Comparison of ENCODE assay signal across 31 mouse cellular contexts in the genomic region with DNA sequence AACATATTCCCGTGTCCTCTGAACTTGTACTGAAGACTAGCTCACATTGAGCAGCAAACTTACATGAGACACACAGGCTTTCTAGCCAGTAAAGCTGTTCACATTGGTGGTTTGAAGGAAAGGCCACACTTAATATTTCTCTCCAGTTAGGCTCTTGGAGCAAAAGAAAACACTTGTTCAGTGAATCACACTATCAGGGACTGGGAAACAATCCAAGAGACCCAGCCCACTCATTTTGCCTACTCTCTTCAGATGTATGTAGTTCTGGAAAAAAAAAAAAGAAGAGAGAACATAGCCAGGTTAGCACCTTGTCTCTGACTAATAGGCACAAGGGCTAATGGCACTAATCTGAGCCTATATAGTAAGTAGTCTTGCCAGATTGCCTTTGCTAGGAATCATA.
DNase-seq lines count a peak whose midpoint lies in the region; ATAC-seq and TF ChIP-seq lines count a peak whose summit lies in the region.
"Had no signal": no experiment of that assay in that cellular context is flagged by ENCODE, and none has a peak within 500 bp of the region (broad histone marks: within the 10 kb centered on the region; RNA-seq: fewer than 3 reads in every experiment).

No protein-coding gene starts in this region.

- H3K4me1 ChIP-seq in lung, postnatal 0 days (ENCODE audit: insufficient read depth, low read depth, low read length) = no peaks in the 10 kb centered on the region; the same call in 1 of the 2 replicates
- H3K4me1 ChIP-seq in heart, embryonic 11.5 days (ENCODE audit: control insufficient read depth, insufficient read depth, low read length) = no peaks in the 10 kb centered on the region
- H3K4me1 ChIP-seq: embryonic facial prominence, embryonic 10.5 days; embryonic facial prominence, embryonic 15.5 days; forebrain, embryonic 12.5 days; heart, embryonic 10.5 days; hindbrain, embryonic 12.5 days; intestine, embryonic 15.5 days; liver, embryonic 12.5 days; megakaryocyte, embryonic 14.5 days; midbrain, embryonic 12.5 days; neural tube, embryonic 13.5 days had no signal

- no peak overlapping the region for H3K27ac ChIP-seq in left cerebral cortex, adult 2 months
- H3K27ac ChIP-seq in lung, postnatal 0 days (ENCODE audit: low read length) = no peak overlapping the region
- H3K27ac ChIP-seq in heart, embryonic 11.5 days (ENCODE audit: low read depth, low read length) = no peak overlapping the region
- H3K27ac ChIP-seq: embryonic facial prominence, embryonic 10.5 days; embryonic facial prominence, embryonic 15.5 days; forebrain, embryonic 12.5 days; heart, embryonic 10.5 days; hindbrain, embryonic 12.5 days; hindbrain, postnatal 0 days; intestine, embryonic 15.5 days; kidney, postnatal 0 days; liver, embryonic 12.5 days; midbrain, embryonic 12.5 days; neural tube, embryonic 13.5 days had no signal

- peak; percentile 47; the same call in 1 of the 2 replicates for ATAC-seq in lung, postnatal 0 days
- ATAC-seq in heart, embryonic 11.5 days (replicated peaks; ENCODE audit: insufficient number of reproducible peaks, low FRiP score, low TSS enrichment) = no peak
- ATAC-seq: forebrain, postnatal 0 days; hindbrain, postnatal 0 days; intestine, embryonic 15.5 days; liver, embryonic 12.5 days; liver, postnatal 0 days had no signal

- H3K27me3 ChIP-seq in lung, postnatal 0 days (replicated peaks; ENCODE audit: insufficient read depth, low read length) = no peaks in the 10 kb centered on the region
- no peaks in the 10 kb centered on the region for H3K27me3 ChIP-seq in heart, embryonic 11.5 days (ENCODE audit: control insufficient read depth, insufficient read depth, low read length)
- H3K27me3 ChIP-seq: embryonic facial prominence, embryonic 15.5 days; forebrain, embryonic 12.5 days; hindbrain, embryonic 12.5 days; intestine, embryonic 15.5 days; liver, embryonic 12.5 days; megakaryocyte, embryonic 14.5 days; midbrain, embryonic 12.5 days; neural tube, embryonic 13.5 days had no signal

- intact Hi-C loops in left cerebral cortex, adult 2 months (cut with DNase I) = no loop called here

- no peaks in the 10 kb centered on the region for H3K36me3 ChIP-seq in lung, postnatal 0 days (ENCODE audit: insufficient read depth, low read length)
- no peaks in the 10 kb centered on the region for H3K36me3 ChIP-seq in heart, embryonic 11.5 days (ENCODE audit: control insufficient read depth, insufficient read depth, low read length)
- H3K36me3 ChIP-seq: embryonic facial prominence, embryonic 10.5 days; embryonic facial prominence, embryonic 15.5 days; forebrain, embryonic 12.5 days; heart, embryonic 10.5 days; hindbrain, embryonic 12.5 days; intestine, embryonic 15.5 days; liver, embryonic 12.5 days; midbrain, embryonic 12.5 days; neural tube, embryonic 13.5 days had no signal

- no peak overlapping the region for H3K9ac ChIP-seq in lung, postnatal 0 days (replicated peaks; ENCODE audit: low read depth)
- no peak overlapping the region for H3K9ac ChIP-seq in heart, embryonic 11.5 days (ENCODE audit: low read depth, low read length)
- H3K9ac ChIP-seq: embryonic facial prominence, embryonic 15.5 days; forebrain, embryonic 12.5 days; forebrain, postnatal 0 days; hindbrain, embryonic 12.5 days; intestine, embryonic 15.5 days; liver, embryonic 12.5 days; liver, postnatal 0 days; midbrain, embryonic 12.5 days; neural tube, embryonic 13.5 days had no signal

- H3K4me2 ChIP-seq in lung, postnatal 0 days (replicated peaks; ENCODE audit: low read depth, low read length) = no peak overlapping the region
- no peak overlapping the region for H3K4me2 ChIP-seq in heart, embryonic 11.5 days
- H3K4me2 ChIP-seq: embryonic facial prominence, embryonic 15.5 days; forebrain, embryonic 12.5 days; hindbrain, embryonic 12.5 days; intestine, embryonic 15.5 days; liver, embryonic 12.5 days; midbrain, embryonic 12.5 days; neural tube, embryonic 13.5 days had no signal

- no peak for TF ChIP-seq CTCF in left cerebral cortex, adult 2 months (IDR thresholded peaks at IDR 0.05)
- no peak for TF ChIP-seq CTCF in lung, postnatal 0 days (IDR thresholded peaks at IDR 0.05)

- DNase-seq in left cerebral cortex, adult 18-20 months (ENCODE audit: low spot score in 2 of 2) = peak; percentile 6 to 12
- no peak for DNase-seq in left cerebral cortex, adult 2 months (ENCODE audit: extremely low spot score in 1 of 2, low spot score in 2 of 2)
- DNase-seq in lung, postnatal 0 days (ENCODE audit: low spot score) = peak; percentile 62
- DNase-seq in lung, adult 18-20 months = no peak
- peak; percentile 12 for DNase-seq in NIH3T3 (ENCODE audit: low read depth)
- DNase-seq in telencephalon, adult 2 months (ENCODE audit: low read depth, low spot score) = peak; percentile 33
- DNase-seq: adrenal gland, adult 8-10 months; B cell, adult 2 months; cerebellum, adult 8-10 months; cerebellum, postnatal 25 days; forebrain, postnatal 0 days; gastrocnemius, postnatal 14 days; heart, postnatal 36 days; kidney, adult 8-10 months; left cerebral cortex, postnatal 4 days; liver, postnatal 0 days; lung, postnatal 4 days; thymus, postnatal 4 days had no signal

- WGBS in lung, postnatal 0 days = 29% methylated on average over 1 of the region's 1 CpGs
- 69% methylated on average over 1 of the region's 1 CpGs for WGBS in heart, embryonic 11.5 days (ENCODE audit: insufficient replicate concordance)

- H3K9me3 ChIP-seq in lung, postnatal 0 days (ENCODE audit: low read length) = no peaks in the 10 kb centered on the region
- H3K9me3 ChIP-seq in heart, embryonic 11.5 days (replicated peaks; ENCODE audit: control insufficient read depth, low read length) = no peaks in the 10 kb centered on the region
- H3K9me3 ChIP-seq: embryonic facial prominence, embryonic 10.5 days; embryonic facial prominence, embryonic 15.5 days; forebrain, embryonic 12.5 days; heart, embryonic 10.5 days; hindbrain, embryonic 12.5 days; intestine, embryonic 15.5 days; liver, embryonic 12.5 days; midbrain, embryonic 12.5 days; neural tube, embryonic 13.5 days had no signal

- no peak overlapping the region for H3K4me3 ChIP-seq in left cerebral cortex, adult 2 months
- H3K4me3 ChIP-seq in lung, postnatal 0 days (ENCODE audit: low read depth, low read length) = no peak overlapping the region
- H3K4me3 ChIP-seq in heart, embryonic 11.5 days (ENCODE audit: low read depth, low read length) = no peak overlapping the region
- H3K4me3 ChIP-seq: embryonic facial prominence, embryonic 10.5 days; embryonic facial prominence, embryonic 15.5 days; forebrain, embryonic 12.5 days; heart, embryonic 10.5 days; hindbrain, embryonic 12.5 days; intestine, embryonic 15.5 days; liver, embryonic 12.5 days; megakaryocyte, embryonic 14.5 days; midbrain, embryonic 12.5 days; neural tube, embryonic 13.5 days had no signal

- 0 out of 2 replicates have a peak, but pooled peaks have one; percentile 33 for TF ChIP-seq EP300 in lung, postnatal 0 days (IDR thresholded peaks at IDR 0.05)

Comparison
In these comparisons a context has a peak if more than half of its experiments do, and no peak if none do; other contexts are left out.
1. DNase-seq: peak in left cerebral cortex, adult 18-20 months (2 of 2), lung, postnatal 0 days (single experiment), NIH3T3 (single experiment) and telencephalon, adult 2 months (single experiment); none in left cerebral cortex, adult 2 months (0 of 2) and lung, adult 18-20 months (0 of 2).